Mouse (Mus musculus) lung, postnatal 0 days (tissue): ENCODE data around the gene 5330417C22Rik.

Experiments
- CTCF ChIP-seq: IDR thresholded peaks from 2 replicates; pipeline ENCODE4 v1.5.1; 2016; ENCODE audit warnings: antibody characterized with exemption, mild to moderate bottlenecking
- EP300 ChIP-seq: IDR thresholded peaks from 2 replicates; pipeline ENCODE4 v1.6.1; 2016; ENCODE audit warnings: antibody characterized with exemption, mild to moderate bottlenecking, control low read depth

GRCm38 (mm10) chr3:108423844-108424801, 112.2 kb downstream of the 5330417C22Rik start:
- no peak for TF ChIP-seq CTCF
- no peak for TF ChIP-seq EP300
